Mouse (Mus musculus) gastrocnemius, postnatal 36 days (tissue): ENCODE measurements around the gene Myt1l. TPM values are rescaled to one million over a fixed set of nuclear protein-coding genes. Genes with fewer than 3 reads are reported as not detected.

Source experiments
- DNase-seq, 2 experiments: peaks; one replicate each; pipeline ENCODE4 v3.0.0; 2022
- intact Hi-C: fragments of 180-260 bp; cut with DNase I; formaldehyde crosslinking; loops from one replicate; pipeline ENCODE4 v1.15.1; 2025
- total RNA-seq, 2 experiments: library from RNA; stranded (reverse); gene quantifications; 2 replicates each; pipeline ENCODE4 v1.2.3; 2021

Myt1l gene
- total RNA-seq, 2 experiments from 2014 or later = not detected

GRCm38 (mm10) chr12:29649510-29650152, 121.4 kb downstream of the Myt1l start:
- intact Hi-C loops = no loop called here
- DNase-seq = no peak

GRCm38 (mm10) chr12:29652516-29652915, 124.3 kb downstream of the Myt1l start:
- no peak for DNase-seq

GRCm38 (mm10) chr12:29655197-29655632, 127.0 kb downstream of the Myt1l start:
- intact Hi-C loops = no loop called here
- DNase-seq = no peak

More at GRCm38 (mm10) chr12:29652516-29652915, 124.3 kb downstream of the Myt1l start:
- intact Hi-C loops = no loop called here

- intact Hi-C loops = no loop called here
- DNase-seq = no peak
Measured at GRCm38 (mm10) chr12:29655673-29656072, 127.5 kb downstream of the Myt1l start.

- intact Hi-C loops = no loop called here
- DNase-seq = no peak
Measured at GRCm38 (mm10) chr12:29657061-29657460, 128.9 kb downstream of the Myt1l start.

GRCm38 (mm10) chr12:29657870-29658269, 129.7 kb downstream of the Myt1l start:
- intact Hi-C loops = no loop called here
- no peak for DNase-seq

- DNase-seq = no peak
- intact Hi-C loops = no loop called here
Measured at GRCm38 (mm10) chr12:29671984-29672383, 143.8 kb downstream of the Myt1l start.

GRCm38 (mm10) chr12:29675594-29676362, 147.6 kb downstream of the Myt1l start:
- intact Hi-C loops = loop anchor here (1.0 to 2.0 kb wide), 2 partner anchors 162 to 207 kb away; no protein-coding TSS in a partner anchor
- peak; percentile 36 to 46 for DNase-seq

GRCm38 (mm10) chr12:29682384-29682783, 154.2 kb downstream of the Myt1l start:
- intact Hi-C loops = no loop called here
- DNase-seq = no peak

- intact Hi-C loops = no loop called here
Measured at GRCm38 (mm10) chr12:29682946-29683345, 154.8 kb downstream of the Myt1l start.

GRCm38 (mm10) chr12:29686241-29686640, 158.1 kb downstream of the Myt1l start:
- intact Hi-C loops = loop anchor here (5.0 kb wide), 1 partner anchor 56 kb away; no protein-coding TSS in a partner anchor
- DNase-seq = no peak

More at GRCm38 (mm10) chr12:29682946-29683345, 154.8 kb downstream of the Myt1l start:
- DNase-seq = no peak

- no peak for DNase-seq
- intact Hi-C loops = no loop called here
Measured at GRCm38 (mm10) chr12:29691566-29691965, 163.4 kb downstream of the Myt1l start.

- peak in 1 of 2 experiments; percentile 29 for DNase-seq
- intact Hi-C loops = no loop called here
Measured at GRCm38 (mm10) chr12:29695194-29695593, 167.0 kb downstream of the Myt1l start.

GRCm38 (mm10) chr12:29697526-29698500, 169.6 kb downstream of the Myt1l start:
- DNase-seq = peak in 1 of 2 experiments; percentile 23
- intact Hi-C loops = no loop called here

GRCm38 (mm10) chr12:29698541-29698940, 170.4 kb downstream of the Myt1l start:
- intact Hi-C loops = no loop called here

GRCm38 (mm10) chr12:29698976-29699375, 170.8 kb downstream of the Myt1l start:
- intact Hi-C loops = no loop called here
- no peak for DNase-seq

More at GRCm38 (mm10) chr12:29698541-29698940, 170.4 kb downstream of the Myt1l start:
- no peak for DNase-seq

- intact Hi-C loops = no loop called here
- no peak for DNase-seq
Measured at GRCm38 (mm10) chr12:29699386-29699785, 171.2 kb downstream of the Myt1l start.

- DNase-seq = no peak
- intact Hi-C loops = no loop called here
Measured at GRCm38 (mm10) chr12:29700026-29700425, 171.8 kb downstream of the Myt1l start.

- intact Hi-C loops = no loop called here
Measured at GRCm38 (mm10) chr12:29701076-29701475, 172.9 kb downstream of the Myt1l start.

GRCm38 (mm10) chr12:29701731-29702316, 173.6 kb downstream of the Myt1l start:
- intact Hi-C loops = no loop called here
- peak; percentile 32 to 47 for DNase-seq

More at GRCm38 (mm10) chr12:29701076-29701475, 172.9 kb downstream of the Myt1l start:
- no peak for DNase-seq
